Mouse (Mus musculus) liver, postnatal 0 days (tissue): ENCODE data around the gene Commd1.

ENCODE experiments used
- CTCF ChIP-seq: sonication (generic); IDR thresholded peaks from 2 replicates; pipeline ENCODE4 v1.5.1; 2016; ENCODE audit warnings: antibody characterized with exemption, low read depth
- EP300 ChIP-seq: IDR thresholded peaks from 2 replicates; pipeline ENCODE4 v1.6.1; 2016; ENCODE audit warnings: antibody characterized with exemption, low read depth, mild to moderate bottlenecking

GRCm38 (mm10) chr11:22923606-22924005, 58.6 kb downstream of the Commd1 start:
- TF ChIP-seq CTCF (no peak), EP300 (no peak)
